Mouse (Mus musculus): ENCODE measurements around the gene Phactr1.

DNA sequence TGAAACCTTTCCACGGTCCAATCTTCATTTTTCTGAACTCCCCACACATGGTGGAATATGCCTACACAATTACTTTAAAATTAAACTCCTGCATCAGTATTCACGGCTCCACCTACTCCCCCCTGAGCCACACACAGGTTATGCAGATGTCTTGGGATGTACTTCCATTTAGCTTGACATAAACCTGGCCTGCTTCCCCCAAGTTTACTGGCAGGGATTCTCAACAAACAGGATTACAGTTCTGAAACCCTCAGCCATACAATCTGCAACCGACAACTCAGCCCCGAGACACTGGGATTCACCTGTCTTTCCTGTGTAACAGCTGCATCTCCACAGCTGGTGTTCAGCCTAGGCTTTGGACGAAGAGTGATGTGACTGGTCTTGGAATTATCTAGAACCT lies 210.2 kb downstream of the Phactr1 start:
- TF ChIP-seq ZC3H11A (IDR thresholded peaks at IDR 0.05; ENCODE audit: borderline replicate concordance, low read depth, low read length), result no peak
- TF ChIP-seq HCFC1 (IDR thresholded peaks at IDR 0.05; ENCODE audit: borderline replicate concordance, insufficient read depth, low read length), result no peak
- no peak for TF ChIP-seq ZNF384 (IDR thresholded peaks at IDR 0.05; ENCODE audit: low read depth, low read length)
- no peak for TF ChIP-seq MAFK (IDR thresholded peaks at IDR 0.05; ENCODE audit: insufficient read depth, low read depth, low read length)
